Mouse (Mus musculus): ENCODE measurements around the gene Bcl2l11. TPM values are rescaled to one million over a fixed set of nuclear protein-coding genes. Genes with fewer than 3 reads are reported as not detected.

The Bcl2l11 gene
- total RNA-seq, 4 experiments from 2014 or later, result 7.6 to 16.4 (median 11.3) TPM

DNA sequence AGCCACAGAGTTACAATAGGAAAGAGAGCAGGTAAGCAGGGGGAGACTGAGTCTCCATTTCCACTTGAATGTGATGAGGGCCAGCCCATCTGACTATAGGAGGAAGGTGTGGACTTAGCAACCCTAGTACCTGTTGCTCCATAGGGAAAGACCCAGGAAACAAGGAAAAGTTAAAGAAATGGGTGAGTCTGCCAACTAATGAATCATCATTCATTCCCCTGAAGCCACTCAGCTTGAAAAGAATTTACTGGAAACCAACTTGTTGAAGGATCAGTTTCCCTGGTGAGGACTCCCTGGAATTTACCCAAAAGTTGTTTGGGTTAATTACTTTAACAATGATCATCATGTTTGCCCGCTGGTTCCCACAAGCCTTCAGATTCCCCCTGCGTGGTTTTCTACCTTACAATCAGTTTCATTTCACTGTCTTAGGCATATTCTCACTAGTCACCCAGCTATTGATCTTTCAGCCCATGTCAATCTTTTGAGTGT, 84.0 kb downstream of the Bcl2l11 start:
- DNase-seq (ENCODE audit: low spot score), result no peak

DNA sequence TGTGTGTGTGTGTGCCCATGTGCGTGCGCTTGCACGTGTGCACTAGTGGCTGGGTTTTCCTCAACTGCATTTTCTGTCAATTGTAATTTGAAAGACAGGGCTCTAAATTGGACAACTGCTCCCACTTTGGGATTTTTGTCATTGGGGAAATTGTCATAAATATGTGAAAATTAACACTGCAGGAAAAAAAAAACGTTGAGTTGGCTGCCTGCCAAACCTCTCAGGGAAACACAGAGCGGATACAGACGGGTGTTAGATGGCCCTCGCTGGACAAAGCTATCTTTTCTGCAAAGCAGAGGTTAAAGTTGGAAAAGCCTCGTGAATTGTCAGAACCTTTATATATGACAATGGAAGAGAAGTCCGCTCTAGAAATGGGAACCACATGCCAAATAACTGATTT, 84.5 kb downstream of the Bcl2l11 start:
- DNase-seq (ENCODE audit: low spot score), result no peak

DNA sequence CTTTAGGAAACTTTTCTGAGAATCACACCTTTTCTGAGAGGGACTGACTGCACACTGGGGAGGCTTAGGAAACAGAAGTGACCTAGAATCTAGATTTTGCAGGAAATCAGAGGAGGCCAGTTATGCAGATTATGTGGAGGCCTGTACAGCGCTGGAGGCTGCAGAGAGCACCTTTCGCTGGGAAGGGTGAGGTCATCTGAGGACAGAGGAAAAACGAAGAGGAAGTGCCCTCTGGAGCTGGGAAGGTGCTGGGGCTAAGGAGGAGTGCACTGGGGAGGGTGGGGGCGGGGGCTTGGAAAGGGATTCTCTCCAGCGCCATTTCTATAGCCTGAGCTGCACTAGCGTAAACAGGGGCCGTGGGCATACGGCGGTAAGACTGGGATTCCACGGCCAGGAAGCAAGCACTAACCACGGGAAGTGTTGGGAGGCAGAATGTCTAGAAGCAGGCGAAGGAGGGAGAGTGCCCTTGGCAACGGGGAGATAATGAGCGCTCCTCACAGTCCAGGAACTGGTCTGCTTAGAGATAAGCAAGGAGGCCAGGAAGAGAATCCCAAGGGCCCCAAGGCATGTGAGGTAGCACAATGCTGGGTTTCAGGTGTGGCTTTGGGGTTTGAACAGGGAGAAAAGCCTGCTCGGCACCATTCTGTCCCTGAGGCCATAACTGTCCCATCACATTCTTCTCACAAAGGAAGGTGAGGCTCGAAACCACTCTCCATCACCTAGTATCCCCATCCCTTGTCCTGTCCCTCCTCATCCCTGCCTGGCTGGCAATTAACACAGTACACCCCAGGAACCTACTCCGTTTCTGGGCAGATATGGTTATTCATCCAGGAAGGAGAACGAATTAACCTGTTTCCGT, 85.4 kb downstream of the Bcl2l11 start:
- no peak for DNase-seq (ENCODE audit: low spot score)

DNA sequence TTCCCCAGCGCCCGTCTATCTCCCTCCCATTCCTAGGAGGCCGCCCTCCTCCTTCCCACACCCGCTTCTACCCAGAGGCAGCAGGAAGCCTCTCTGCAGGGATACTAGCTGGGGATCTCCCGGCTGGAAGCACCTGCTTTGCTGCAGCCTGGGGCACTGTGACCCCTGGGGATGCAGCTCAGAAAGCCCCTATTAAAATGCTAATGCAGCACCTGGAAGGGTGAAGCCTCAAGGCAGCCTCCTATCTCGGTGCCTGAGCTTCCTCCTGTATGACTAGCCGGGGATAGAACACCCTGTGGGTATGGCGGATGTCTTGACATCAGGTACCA, 86.0 kb downstream of the Bcl2l11 start:
- DNase-seq (ENCODE audit: low spot score), result no peak

All from heart, adult 8-10 months (tissue).